Mouse (Mus musculus): ENCODE measurements around the gene Ap5z1. TPM values are rescaled to one million over a fixed set of nuclear protein-coding genes. Genes with fewer than 3 reads are reported as not detected.

Gene Ap5z1
- polyA plus RNA-seq, 1 experiment from 2014 or later: 14.3 TPM

DNA sequence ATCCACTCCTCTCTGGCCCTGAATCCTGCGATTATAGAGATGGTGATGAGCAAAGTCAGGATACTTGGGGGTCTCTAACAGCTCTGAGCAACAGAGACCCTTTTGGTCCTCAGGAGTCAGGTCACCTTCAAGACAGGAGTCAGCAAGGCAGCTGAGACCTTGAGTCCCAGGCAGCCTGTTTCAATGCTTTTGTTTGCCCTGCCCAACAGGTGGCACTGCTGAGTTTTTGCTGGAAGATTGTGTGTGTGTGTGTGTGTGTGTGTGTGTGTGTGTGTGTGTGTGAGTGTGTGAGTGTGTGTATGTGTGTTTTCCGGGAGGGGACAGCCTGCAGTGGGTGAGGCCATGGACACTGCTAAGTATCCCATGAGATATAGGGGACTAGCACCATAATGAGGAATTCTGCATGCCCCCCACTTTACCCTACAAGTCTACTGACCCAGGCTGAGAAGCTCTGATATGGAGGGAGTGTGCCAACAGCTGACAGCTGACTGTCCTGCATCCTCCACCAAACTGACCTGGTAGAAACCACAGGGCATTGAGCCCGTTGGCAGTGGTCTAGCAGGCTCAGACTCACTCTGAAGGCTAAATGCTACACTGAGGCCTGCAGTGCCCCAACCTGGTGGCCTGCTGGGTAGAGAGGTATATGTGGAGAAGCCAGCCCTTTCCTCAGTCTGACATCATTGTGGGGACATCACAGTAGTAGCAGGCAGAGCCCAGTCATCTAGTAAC, 42.1 kb downstream of the Ap5z1 start:
- no peak overlapping the region for H3K4me3 ChIP-seq
- no peaks in the 10 kb centered on the region for H3K9me3 ChIP-seq
- no peaks in the 10 kb centered on the region for H3K27me3 ChIP-seq
- H3K9ac ChIP-seq: no peak overlapping the region
- H3K4me2 ChIP-seq: no peak overlapping the region
- 78% methylated on average over 3 of the region's 3 CpGs for WGBS
- no peak for ATAC-seq (ENCODE audit: low FRiP score, low read depth)
- no peaks in the 10 kb centered on the region for H3K36me3 ChIP-seq
- no peak overlapping the region for H3K27ac ChIP-seq (replicated peaks)
- H3K4me1 ChIP-seq (replicated peaks): peaks cover 30% of the 10 kb centered on the region

DNA sequence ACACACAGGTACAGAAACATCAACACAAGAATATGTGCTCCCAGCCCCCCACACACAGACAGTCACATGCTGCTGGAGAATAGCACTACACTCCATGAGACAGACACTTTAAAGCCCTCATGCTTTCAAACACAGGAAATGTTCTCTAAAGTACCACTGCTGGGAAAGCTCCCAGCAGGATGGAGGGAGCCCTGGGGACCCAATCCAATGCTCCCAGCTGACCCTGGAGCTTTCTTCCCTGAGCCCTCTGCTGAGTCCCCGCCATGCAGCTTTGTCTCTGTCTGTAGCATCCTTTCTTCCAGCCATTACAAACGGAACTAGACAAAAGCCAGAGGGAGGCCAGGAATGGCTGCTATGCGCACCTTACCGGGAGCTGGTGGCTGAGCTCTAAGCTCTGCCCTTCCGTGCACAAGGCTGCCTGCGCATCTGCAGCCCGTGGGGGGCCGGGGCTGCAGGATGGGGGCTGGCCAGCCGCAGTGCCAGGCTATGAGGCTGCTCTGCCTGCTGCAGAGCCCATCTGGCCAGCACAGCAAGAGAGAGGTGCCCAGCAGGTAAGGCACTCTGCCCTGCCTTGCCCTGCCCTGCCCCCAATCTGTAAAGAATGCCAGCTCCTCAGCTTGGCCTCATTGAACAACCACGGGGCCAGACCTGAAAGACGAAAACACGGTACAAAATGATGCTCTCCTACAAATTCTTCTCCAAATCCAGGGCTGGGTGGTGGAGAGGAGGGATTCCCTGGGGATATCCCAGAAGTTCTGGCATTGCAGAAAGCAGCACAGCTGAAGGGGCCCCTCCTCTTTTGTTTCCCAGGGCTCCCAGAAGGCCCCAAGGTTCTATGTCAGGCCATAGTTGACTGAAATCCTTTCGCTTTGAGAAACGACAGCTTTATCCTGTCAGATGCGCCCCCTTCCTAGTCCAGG, 45.7 kb downstream of the Ap5z1 start:
- Histone ChIP-seq H3K4me2 (peak overlapping the region; percentile 59), H3K4me1 (replicated peaks) (peaks cover 30% of the 10 kb centered on the region), H3K27ac (replicated peaks) (peak overlapping the region; percentile 88), H3K9ac (peak overlapping the region; percentile 67), H3K4me3 (peak overlapping the region; percentile 34), H3K9me3 (no peaks in the 10 kb centered on the region), H3K27me3 (no peaks in the 10 kb centered on the region), H3K36me3 (no peaks in the 10 kb centered on the region)
- 10% methylated on average over 15 of the region's 15 CpGs for WGBS
- peak; percentile 57 for ATAC-seq (ENCODE audit: low FRiP score, low read depth)

DNA sequence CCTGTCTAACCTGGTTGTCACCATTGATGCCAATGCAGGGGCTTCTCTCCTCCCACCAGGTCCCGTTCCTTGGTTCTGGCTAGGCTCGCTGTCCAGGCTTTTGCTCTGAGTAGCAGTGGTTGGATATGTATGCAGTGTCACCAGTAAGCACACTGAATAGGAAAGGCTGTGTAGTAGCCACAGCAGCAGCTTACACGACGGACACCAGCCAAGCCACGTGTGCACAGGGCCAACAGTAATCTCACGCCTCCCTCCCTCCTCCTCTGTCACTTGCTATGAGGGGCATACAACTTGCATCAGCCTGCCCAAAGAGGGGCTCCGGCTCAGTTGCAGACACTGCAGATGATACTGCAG, 46.3 kb downstream of the Ap5z1 start:
- WGBS: 41% methylated on average over 7 of the region's 7 CpGs

DNA sequence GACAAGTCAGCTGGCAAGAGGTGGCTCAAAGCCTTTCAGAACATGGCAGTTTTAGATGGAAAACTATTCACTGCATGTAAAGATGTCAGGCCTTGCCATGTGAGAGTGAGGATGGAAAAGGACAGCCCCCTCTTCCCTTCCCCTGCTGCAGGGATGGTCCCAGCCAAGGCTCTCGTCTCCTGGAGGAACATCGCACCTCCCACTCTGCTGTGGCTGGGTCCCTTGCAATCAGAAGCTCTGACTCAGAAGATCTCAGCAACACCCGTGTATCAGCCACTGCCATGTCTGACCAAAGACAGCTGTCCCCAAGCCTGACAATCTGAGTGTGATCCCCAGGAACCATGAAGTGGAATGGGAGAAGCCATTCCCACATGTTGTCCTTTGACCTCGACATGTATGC, 48.4 kb downstream of the Ap5z1 start:
- no peak overlapping the region for H3K27ac ChIP-seq (replicated peaks)
- H3K9me3 ChIP-seq: no peaks in the 10 kb centered on the region
- WGBS: 82% methylated on average over 4 of the region's 4 CpGs
- ATAC-seq (ENCODE audit: low FRiP score, low read depth): no peak
- H3K4me3 ChIP-seq: no peak overlapping the region
- H3K27me3 ChIP-seq: no peaks in the 10 kb centered on the region
- no peak overlapping the region for H3K4me2 ChIP-seq
- no peaks in the 10 kb centered on the region for H3K36me3 ChIP-seq
- no peak overlapping the region for H3K9ac ChIP-seq
- peaks cover 31% of the 10 kb centered on the region for H3K4me1 ChIP-seq (replicated peaks)

More for the DNA sequence above, 46.3 kb downstream of the Ap5z1 start:
- peak; percentile 55; the same call in 1 of the 2 replicates for ATAC-seq (ENCODE audit: low FRiP score, low read depth)
- H3K27ac ChIP-seq (replicated peaks): peak overlapping the region; percentile 88
- no peaks in the 10 kb centered on the region for H3K9me3 ChIP-seq
- peak overlapping the region; percentile 59; the same call in 1 of the 2 replicates for H3K4me2 ChIP-seq
- H3K36me3 ChIP-seq: no peaks in the 10 kb centered on the region
- H3K4me3 ChIP-seq: no peak overlapping the region
- H3K27me3 ChIP-seq: no peaks in the 10 kb centered on the region
- peak overlapping the region; percentile 67; the same call in 1 of the 2 replicates for H3K9ac ChIP-seq
- peaks cover 30% of the 10 kb centered on the region for H3K4me1 ChIP-seq (replicated peaks)

DNA sequence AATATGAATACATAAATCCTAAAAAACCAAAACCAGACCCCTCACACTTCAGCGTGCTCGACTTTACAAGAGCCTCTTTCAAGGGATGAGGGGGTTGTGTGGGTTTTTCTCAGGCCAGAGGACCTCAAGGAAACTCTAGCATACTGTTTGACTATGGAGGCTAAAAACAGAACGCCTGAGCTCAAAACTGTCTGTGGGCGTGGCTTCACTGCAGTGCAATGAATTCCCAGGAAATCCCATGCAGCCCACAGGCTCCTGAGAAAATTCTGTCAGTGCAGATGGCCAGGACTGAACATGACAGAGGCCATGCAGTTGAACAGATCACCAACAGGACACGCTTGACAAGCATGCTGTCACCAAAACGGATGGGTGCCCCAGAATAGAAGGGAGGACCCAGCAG, 55.2 kb downstream of the Ap5z1 start:
- H3K4me2 ChIP-seq: no peak overlapping the region
- H3K4me3 ChIP-seq: no peak overlapping the region
- no peaks in the 10 kb centered on the region for H3K27me3 ChIP-seq
- peaks cover 6% of the 10 kb centered on the region; the same call in 1 of the 2 replicates for H3K4me1 ChIP-seq (replicated peaks)
- no peaks in the 10 kb centered on the region for H3K36me3 ChIP-seq
- no peak for ATAC-seq (ENCODE audit: low FRiP score, low read depth)
- no peak overlapping the region for H3K27ac ChIP-seq (replicated peaks)
- H3K9ac ChIP-seq: no peak overlapping the region
- no peaks in the 10 kb centered on the region for H3K9me3 ChIP-seq
- 66% methylated on average over 6 of the region's 6 CpGs for WGBS

DNA sequence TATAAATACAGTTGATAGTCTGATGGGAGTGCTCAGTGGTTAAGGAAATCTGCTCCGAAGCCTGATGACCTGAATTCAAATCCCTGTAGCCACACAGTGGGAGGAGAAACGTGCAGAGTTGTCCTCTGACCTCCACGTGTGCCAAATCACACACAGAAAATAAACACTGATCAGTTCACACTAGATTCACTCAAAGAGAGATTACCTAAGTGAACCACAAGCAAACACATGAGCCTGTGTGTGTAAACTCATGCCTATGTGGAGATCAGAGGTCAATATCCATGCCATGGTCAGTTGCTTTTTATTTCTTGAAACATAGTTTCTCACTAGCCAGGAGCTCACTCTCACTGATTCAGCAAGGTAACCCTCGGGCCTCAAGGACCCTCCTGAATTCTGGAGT, 56.6 kb downstream of the Ap5z1 start:
- no peak overlapping the region for H3K27ac ChIP-seq (replicated peaks)
- H3K36me3 ChIP-seq: no peaks in the 10 kb centered on the region
- H3K9ac ChIP-seq: no peak overlapping the region
- WGBS: 86% methylated on average over 4 of the region's 4 CpGs
- no peak for ATAC-seq (ENCODE audit: low FRiP score, low read depth)
- no peak overlapping the region for H3K4me3 ChIP-seq
- no peak overlapping the region for H3K4me2 ChIP-seq
- H3K27me3 ChIP-seq: no peaks in the 10 kb centered on the region
- no peaks in the 10 kb centered on the region for H3K9me3 ChIP-seq
- peaks cover 6% of the 10 kb centered on the region; the same call in 1 of the 2 replicates for H3K4me1 ChIP-seq (replicated peaks)

DNA sequence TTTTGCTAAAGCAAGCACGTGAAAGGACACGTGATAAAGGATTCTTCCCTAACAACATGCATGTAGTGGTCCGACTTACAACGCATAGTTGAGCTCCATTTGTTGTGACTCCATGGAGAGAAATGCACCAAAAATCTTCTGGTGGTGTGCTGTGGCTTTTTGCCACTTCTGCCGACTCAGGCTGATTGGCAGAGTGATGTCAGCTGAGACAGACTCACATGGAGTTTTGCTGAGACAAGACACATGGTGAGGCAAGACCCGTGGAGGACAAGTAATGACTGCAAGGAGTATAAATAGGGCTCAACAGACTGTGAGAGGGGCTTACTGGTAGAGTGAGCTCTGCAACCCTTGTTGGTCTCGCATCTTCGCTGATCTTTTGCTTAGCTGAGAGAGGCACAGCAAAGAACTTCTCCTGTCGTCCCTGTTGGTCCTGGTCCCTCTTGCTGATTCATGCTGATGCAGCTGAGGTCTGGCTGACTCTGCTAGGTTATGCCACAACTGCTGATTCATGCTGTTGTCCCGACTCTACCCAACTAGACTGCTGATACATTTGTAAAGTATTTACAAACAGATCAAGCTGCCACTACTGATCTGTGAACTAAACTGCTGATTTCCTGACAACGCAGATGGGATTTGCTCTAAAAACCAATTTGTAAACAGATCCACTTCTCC, 57.6 kb downstream of the Ap5z1 start:
- peaks cover 6% of the 10 kb centered on the region; the same call in 1 of the 2 replicates for H3K4me1 ChIP-seq (replicated peaks)
- H3K9me3 ChIP-seq: no peaks in the 10 kb centered on the region
- H3K27ac ChIP-seq (replicated peaks): no peak overlapping the region
- H3K9ac ChIP-seq: no peak overlapping the region
- no peak overlapping the region for H3K4me2 ChIP-seq
- no peak overlapping the region for H3K4me3 ChIP-seq
- no peaks in the 10 kb centered on the region for H3K27me3 ChIP-seq
- no peak for ATAC-seq (ENCODE audit: low FRiP score, low read depth)
- WGBS: 89% methylated on average over 11 of the region's 11 CpGs
- H3K36me3 ChIP-seq: no peaks in the 10 kb centered on the region

DNA sequence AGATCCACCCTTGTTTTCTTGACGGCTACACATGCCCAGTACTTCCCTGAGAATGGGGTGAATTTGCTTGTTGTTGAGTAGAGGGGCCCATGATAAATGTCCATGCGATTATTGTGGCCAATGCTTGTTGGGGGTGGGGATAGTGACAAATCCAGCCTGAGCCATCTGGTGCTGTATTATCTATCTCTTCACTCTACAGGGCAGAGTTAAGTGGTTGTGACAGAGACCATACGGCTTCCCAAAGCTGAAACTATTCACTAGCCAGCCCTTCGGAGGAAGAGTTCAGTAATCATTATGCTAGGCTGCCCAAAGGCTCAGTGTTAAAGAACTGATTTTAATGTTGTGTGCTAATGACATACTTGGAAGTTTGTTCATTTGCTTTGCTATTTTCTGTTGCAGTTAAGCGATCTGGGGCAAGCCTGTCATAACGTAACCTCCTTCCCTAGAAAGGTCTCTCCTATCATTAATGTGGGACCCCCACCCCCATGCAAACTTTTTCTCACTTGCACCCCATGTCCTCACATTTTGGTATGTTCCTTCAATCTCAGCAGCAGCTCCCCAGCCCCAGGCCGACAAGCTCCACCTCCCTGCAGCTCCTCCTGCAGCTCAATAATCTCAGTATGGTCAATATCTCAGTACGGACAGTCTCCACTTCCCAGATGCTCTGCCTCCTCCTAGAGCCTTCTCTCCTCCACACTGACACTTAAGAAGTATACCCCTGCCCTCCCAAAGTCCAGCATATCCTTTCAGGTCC, 61.1 kb downstream of the Ap5z1 start:
- H3K27ac ChIP-seq (replicated peaks): no peak overlapping the region
- no peak overlapping the region for H3K4me2 ChIP-seq
- no peak overlapping the region for H3K4me3 ChIP-seq
- peaks cover 6% of the 10 kb centered on the region; the same call in 1 of the 2 replicates for H3K36me3 ChIP-seq
- no peaks in the 10 kb centered on the region for H3K9me3 ChIP-seq
- no peaks in the 10 kb centered on the region for H3K27me3 ChIP-seq
- ATAC-seq (ENCODE audit: low FRiP score, low read depth): no peak; the same call in 1 of the 2 replicates
- no peaks in the 10 kb centered on the region for H3K4me1 ChIP-seq (replicated peaks)
- WGBS: 70% methylated on average over 8 of the region's 8 CpGs
- H3K9ac ChIP-seq: no peak overlapping the region

Other genes with a start within 250 kb of the Ap5z1 start
- 6.1 and 6.6 TPM in 2 replicates for gene Foxk1, start 62.4 kb upstream of the Ap5z1 start, polyA plus RNA-seq (2015; fragmentation: Nextera tagmentation; extraction: Ambion mirVana)
- 0.25 and 0.28 TPM in 2 replicates for gene Papolb, start 66.1 kb downstream of the Ap5z1 start, polyA plus RNA-seq (2015; fragmentation: Nextera tagmentation; extraction: Ambion mirVana)
- 21.8 and 23.2 TPM in 2 replicates for gene Radil, start 87.2 kb downstream of the Ap5z1 start, polyA plus RNA-seq (2015; fragmentation: Nextera tagmentation; extraction: Ambion mirVana)
- 63.2 and 63.8 TPM in 2 replicates for gene Mmd2, start 144.9 kb downstream of the Ap5z1 start, polyA plus RNA-seq (2015; fragmentation: Nextera tagmentation; extraction: Ambion mirVana)
- 44.6 and 45.7 TPM in 2 replicates for gene Wipi2, start 163.8 kb downstream of the Ap5z1 start, polyA plus RNA-seq (2015; fragmentation: Nextera tagmentation; extraction: Ambion mirVana)
- 82.0 and 99.5 TPM in 2 replicates for gene Slc29a4, start 228.6 kb downstream of the Ap5z1 start, polyA plus RNA-seq (2015; fragmentation: Nextera tagmentation; extraction: Ambion mirVana)